Mouse (Mus musculus) brain, embryonic 14.5 days (tissue): Measurements from ENCODE around the gene Slc16a8. TPM values are rescaled to one million over a fixed set of nuclear protein-coding genes. Genes with fewer than 3 reads are reported as not detected.

Experiments used
- DNase-seq: peaks from one replicate; pipeline ENCODE4 v3.0.0-alpha.2; 2011; ENCODE audit warnings: low read depth
- CTCF ChIP-seq: fragments of 200-500 bp; IDR thresholded peaks from 2 replicates; pipeline ENCODE4 v1.5.1; 2012; ENCODE audit warnings: inconsistent platforms, mild to moderate bottlenecking, moderate library complexity, borderline replicate concordance; ENCODE audit not compliant: insufficient read depth, insufficient read length; ENCODE audit errors: extremely low read depth
- POLR2A ChIP-seq: fragments of 200-500 bp; IDR thresholded peaks from 2 replicates; pipeline ENCODE4 v1.6.1; 2012; ENCODE audit warnings: mild to moderate bottlenecking, inconsistent platforms, borderline replicate concordance; ENCODE audit not compliant: poor library complexity, insufficient read depth, insufficient read length, severe bottlenecking; ENCODE audit errors: extremely low read depth
- polyA plus RNA-seq: library from polyadenylated mRNA; depleted of rRNA; stranded (reverse); fragments of >200 nt; gene quantifications from 2 replicates; pipeline ENCODE4 v1.2.3, GENCODE M21; 2012; rRNA removed

Gene Slc16a8
- polyA plus RNA-seq, 1 experiment: 0.37 TPM

DNA sequence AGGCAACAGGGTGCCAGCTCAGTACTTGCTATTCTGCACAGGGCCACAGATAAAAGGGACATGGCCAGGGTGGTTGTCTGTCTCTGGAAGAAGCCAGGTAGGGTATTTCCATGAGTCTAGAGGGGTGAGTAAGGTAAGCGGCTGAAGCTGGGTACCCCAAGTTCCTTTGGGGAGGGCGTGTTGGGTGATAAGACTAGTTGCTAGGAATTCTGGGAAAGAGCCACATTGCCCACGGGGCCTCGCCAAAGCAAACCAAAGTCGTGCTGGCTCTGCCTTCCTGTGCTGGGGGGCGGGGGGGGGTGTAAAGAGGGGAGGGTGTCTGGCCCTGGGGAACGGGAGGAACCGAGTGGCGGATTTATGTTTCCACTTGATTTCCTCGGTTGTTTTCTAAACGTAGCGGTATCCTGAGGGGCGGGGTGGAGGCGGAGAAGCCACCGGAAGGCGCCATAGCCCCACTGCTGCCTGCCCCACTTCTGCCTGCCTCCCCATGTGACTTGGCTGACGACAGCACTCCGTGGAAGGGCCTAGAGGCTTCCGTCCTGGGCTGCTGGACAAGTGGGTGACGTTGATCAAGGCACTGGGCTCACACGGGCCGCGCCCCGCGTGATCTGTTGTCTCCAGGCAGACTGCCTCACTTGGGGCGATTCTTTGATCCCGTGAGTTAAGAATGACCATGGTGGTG is 45.7 kb downstream of the Slc16a8 start:
- TF ChIP-seq POLR2A: no peak
- no peak for TF ChIP-seq CTCF
- peak; percentile 6 for DNase-seq

DNA sequence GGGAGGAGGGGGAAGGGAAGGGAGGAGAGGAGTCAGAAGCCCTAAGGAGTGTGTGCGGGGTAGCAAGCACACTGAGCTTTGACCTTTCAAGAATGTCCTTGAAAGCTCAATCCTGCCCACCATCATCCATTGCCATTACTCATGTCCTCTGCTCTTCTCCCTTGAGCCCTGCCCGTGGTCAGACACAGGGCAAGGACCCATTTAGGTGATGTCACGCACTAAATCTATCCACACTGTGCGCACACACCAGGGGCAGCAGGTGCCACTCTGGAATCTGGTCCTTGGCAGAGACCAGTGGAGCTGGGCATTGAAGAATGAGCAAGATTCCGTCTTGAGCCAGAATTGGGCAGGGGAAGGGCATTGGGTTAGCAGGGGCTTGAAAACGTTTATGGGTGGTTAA is 46.4 kb downstream of the Slc16a8 start:
- DNase-seq: no peak
- no peak for TF ChIP-seq CTCF
- TF ChIP-seq POLR2A: no peak

DNA sequence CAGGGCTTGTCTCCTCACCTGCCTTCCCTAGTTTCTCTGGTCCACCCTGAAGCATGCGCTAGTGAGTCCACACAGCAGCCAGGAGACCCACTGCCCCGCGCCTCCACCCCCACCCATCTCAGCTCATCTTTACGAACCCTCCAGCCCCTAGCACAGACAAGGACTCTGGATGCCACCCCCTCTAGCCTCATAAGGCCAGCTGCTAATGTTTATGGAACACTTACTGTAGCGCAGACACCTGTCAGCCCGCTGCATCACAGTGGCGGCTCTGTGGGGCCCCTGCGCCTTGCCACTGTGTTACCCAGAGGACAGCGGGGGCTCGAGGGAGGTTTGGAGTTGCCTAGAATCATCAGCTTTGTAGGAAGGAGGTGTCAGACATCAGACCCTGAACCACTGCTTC is 52.0 kb downstream of the Slc16a8 start:
- TF ChIP-seq POLR2A: no peak
- no peak for TF ChIP-seq CTCF
- DNase-seq: peak; percentile 60

DNA sequence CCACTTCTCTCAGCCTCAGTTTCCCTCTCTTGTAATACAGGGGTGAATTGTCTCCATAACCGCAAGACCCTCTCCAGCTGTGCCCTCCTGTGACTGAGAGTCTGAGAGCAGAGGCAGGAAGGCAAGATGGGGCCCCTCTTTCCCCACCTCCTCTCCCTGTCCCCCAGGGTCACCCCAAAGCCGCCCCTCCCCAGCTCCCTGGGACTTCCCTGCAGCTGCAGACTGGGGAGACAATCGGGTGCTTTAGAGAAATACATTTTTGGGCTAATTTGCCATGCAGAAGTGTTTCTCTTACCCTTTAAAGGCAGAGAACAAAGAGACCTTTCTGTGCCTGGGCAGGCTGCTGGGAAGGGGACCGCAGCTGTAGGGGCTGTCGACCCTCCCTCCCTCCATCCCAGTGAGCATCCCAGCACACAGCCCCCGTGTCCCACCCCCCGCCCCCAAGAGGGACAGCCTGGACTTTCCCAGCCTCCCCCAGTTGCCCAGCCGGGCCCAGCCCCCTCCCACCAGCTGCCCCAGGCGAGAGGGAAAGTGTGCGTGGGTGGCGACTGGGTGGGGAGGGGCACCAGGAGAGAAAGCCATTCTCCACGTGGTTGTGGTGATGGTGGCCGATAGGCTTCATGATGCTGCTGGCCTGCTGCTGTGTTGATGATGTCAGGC is 52.9 kb downstream of the Slc16a8 start:
- peak; percentile 84 for DNase-seq
- TF ChIP-seq POLR2A (no peak), CTCF (no peak)

Other genes starting within 250 kb of the Slc16a8 start
- 198 and 310 TPM in 2 replicates for gene H1f0, start 226.3 kb downstream of the Slc16a8 start, polyA plus RNA-seq
- gene Galr3, start 212.9 kb downstream of the Slc16a8 start, polyA plus RNA-seq: 0.13 and 0.19 TPM in 2 replicates
- 60.9 and 85.5 TPM in 2 replicates for gene Ankrd54, start 191.9 kb downstream of the Slc16a8 start, polyA plus RNA-seq
- 180 and 189 TPM in 2 replicates for gene Eif3l, start 179.6 kb downstream of the Slc16a8 start, polyA plus RNA-seq
- 22.8 and 35.7 TPM in 2 replicates for gene Micall1, start 145.9 kb downstream of the Slc16a8 start, polyA plus RNA-seq
- 143 and 166 TPM in 2 replicates for gene Polr2f, start 113.8 kb downstream of the Slc16a8 start, polyA plus RNA-seq
- gene 1700088E04Rik, start 113.5 kb downstream of the Slc16a8 start, polyA plus RNA-seq: 14.4 and 15.9 TPM in 2 replicates
- 5.6 and 11.3 TPM in 2 replicates for gene Sox10, start 89.5 kb downstream of the Slc16a8 start, polyA plus RNA-seq
- gene Pick1, start 25.6 kb downstream of the Slc16a8 start, polyA plus RNA-seq: 102 and 109 TPM in 2 replicates
- gene Gm49486, start 25.4 kb downstream of the Slc16a8 start, polyA plus RNA-seq: 1.9 and 2.5 TPM in 2 replicates
- gene Baiap2l2, start 30.8 kb upstream of the Slc16a8 start, polyA plus RNA-seq: 1.8 and 2.9 TPM in 2 replicates
- 98.9 and 153 TPM in 2 replicates for gene Pla2g6, start 73.6 kb upstream of the Slc16a8 start, polyA plus RNA-seq
- 1.8 and 2.6 TPM in 2 replicates for gene Maff, start 91.9 kb upstream of the Slc16a8 start, polyA plus RNA-seq
- gene Tmem184b, start 148.8 kb upstream of the Slc16a8 start, polyA plus RNA-seq: 52.3 and 70.7 TPM in 2 replicates
- 403 and 452 TPM in 2 replicates for gene Csnk1e, start 200.8 kb upstream of the Slc16a8 start, polyA plus RNA-seq